Mouse (Mus musculus) stomach, embryonic 14.5 days (tissue): ENCODE measurements around the gene Rsph6a. TPM values are rescaled to one million over a fixed set of nuclear protein-coding genes. Genes with fewer than 3 reads are reported as not detected.
"Not testable (repeated sequence)": the region's sequence is repeated elsewhere in the genome, so short reads cannot be mapped to it uniquely, and the experiment has no call there.

Source experiments
- ATAC-seq: fragments of 200-750 bp; cut with Nextera tagmentation; 2 replicates; pipeline ENCODE4 v1.8.0; 2017; ENCODE audit warnings: low read depth, moderate TSS enrichment; ENCODE audit not compliant: insufficient number of reproducible peaks, insufficient read depth, low FRiP score
- H3K27ac ChIP-seq: fragments of 300-500 bp; sonication (generic); 2 replicates; pipeline ENCODE4 v1.5.1; 2014; ENCODE audit warnings: mild to moderate bottlenecking, low read length, moderate library complexity, mixed read lengths
- H3K27me3 ChIP-seq: fragments of 300-500 bp; sonication (generic); 2 replicates; pipeline ENCODE4 v1.6.1; 2014; ENCODE audit warnings: low read length, control low read depth, mixed read lengths; ENCODE audit not compliant: control insufficient read depth, insufficient read depth
- H3K36me3 ChIP-seq: fragments of 300-500 bp; sonication (generic); 2 replicates; pipeline ENCODE4 v1.6.1; 2014; ENCODE audit warnings: mild to moderate bottlenecking, control low read depth, low read length, moderate library complexity, mixed read lengths; ENCODE audit not compliant: control insufficient read depth, insufficient read depth
- H3K4me1 ChIP-seq: fragments of 300-500 bp; sonication (generic); 2 replicates; pipeline ENCODE4 v1.6.1; 2014; ENCODE audit warnings: low read length, control low read depth, mixed read lengths; ENCODE audit not compliant: control insufficient read depth, insufficient read depth
- H3K4me2 ChIP-seq: fragments of 300-500 bp; sonication (generic); replicated peaks from 2 replicates; pipeline ENCODE4 v1.6.1; 2014; ENCODE audit warnings: low read depth, low read length, control low read depth
- H3K4me3 ChIP-seq: fragments of 300-500 bp; sonication (generic); 2 replicates; pipeline ENCODE4 v1.5.1; 2014; ENCODE audit warnings: low read depth, low read length, control low read depth
- H3K9ac ChIP-seq: fragments of 300-500 bp; sonication (generic); replicated peaks from 2 replicates; pipeline ENCODE4 v1.6.1; 2014; ENCODE audit warnings: low read depth, mild to moderate bottlenecking, control low read depth, low read length, moderate library complexity, mixed read lengths
- H3K9me3 ChIP-seq: fragments of 300-500 bp; sonication (generic); 2 replicates; pipeline ENCODE4 v1.6.1; 2016; ENCODE audit warnings: low read depth, low read length, control low read depth; ENCODE audit not compliant: control insufficient read depth
- WGBS: fragments of 180-500 bp; shearing (Covaris S2); extraction: QIAGEN DNeasy Blood & Tissue Kit; methylation state at CpG from one replicate; pipeline ENCODE4 v1.1.7; 2014; 5-methylcytosine and 5-hydroxymethylcytosine counted together
- polyA plus RNA-seq: library from polyadenylated mRNA; unstranded; fragments of >200 nt; fragmentation: Nextera tagmentation; extraction: Ambion mirVana; gene quantifications from 2 replicates; pipeline ENCODE4 v1.2.1, GENCODE M21; 2014

The Rsph6a gene
- polyA plus RNA-seq, 1 experiment from 2014 or later, result not detected

DNA sequence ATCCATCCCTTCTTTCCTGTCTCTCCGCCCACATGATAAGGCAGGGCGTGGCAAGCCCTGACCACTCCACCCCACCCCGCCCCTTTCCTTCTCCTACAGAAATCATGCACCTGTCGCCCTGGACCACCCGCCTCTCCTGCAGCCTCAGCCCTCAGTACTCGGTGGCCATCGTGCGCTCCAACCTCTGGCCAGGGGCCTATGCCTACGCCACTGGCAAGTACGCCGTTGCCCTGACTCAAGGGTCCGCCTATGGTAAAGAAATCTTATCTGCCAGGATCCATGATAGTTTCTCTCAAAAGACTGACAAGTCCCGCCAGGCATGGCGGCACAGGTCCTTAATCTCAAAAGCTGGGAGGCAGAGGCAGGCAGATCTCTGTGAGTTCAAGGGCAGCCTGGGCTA, 13.4 kb downstream of the Rsph6a start:
- WGBS, result 59% methylated on average over 14 of the region's 14 CpGs
- ATAC-seq, result no peak
- H3K9ac ChIP-seq, result no peak overlapping the region

GRCm38 (mm10) chr7:19068707-19069106, 14.2 kb downstream of the Rsph6a start:
- 5% methylated on average over 2 of the region's 2 CpGs for WGBS
- Histone ChIP-seq H3K9ac (no peak overlapping the region), H3K4me2 (no peak overlapping the region), H3K4me1 (no peaks in the 10 kb centered on the region), H3K4me3 (no peak overlapping the region), H3K36me3 (no peaks in the 10 kb centered on the region), H3K9me3 (no peaks in the 10 kb centered on the region), H3K27ac (no peak overlapping the region), H3K27me3 (peaks cover 20% of the 10 kb centered on the region; the same call in 1 of the 2 replicates)
- no peak for ATAC-seq

More for the DNA sequence above, 13.4 kb downstream of the Rsph6a start:
- Histone ChIP-seq H3K4me3 (no peak overlapping the region), H3K9me3 (no peaks in the 10 kb centered on the region), H3K4me1 (no peaks in the 10 kb centered on the region), H3K27me3 (peaks cover 20% of the 10 kb centered on the region; the same call in 1 of the 2 replicates), H3K36me3 (no peaks in the 10 kb centered on the region), H3K27ac (no peak overlapping the region), H3K4me2 (no peak overlapping the region)

DNA sequence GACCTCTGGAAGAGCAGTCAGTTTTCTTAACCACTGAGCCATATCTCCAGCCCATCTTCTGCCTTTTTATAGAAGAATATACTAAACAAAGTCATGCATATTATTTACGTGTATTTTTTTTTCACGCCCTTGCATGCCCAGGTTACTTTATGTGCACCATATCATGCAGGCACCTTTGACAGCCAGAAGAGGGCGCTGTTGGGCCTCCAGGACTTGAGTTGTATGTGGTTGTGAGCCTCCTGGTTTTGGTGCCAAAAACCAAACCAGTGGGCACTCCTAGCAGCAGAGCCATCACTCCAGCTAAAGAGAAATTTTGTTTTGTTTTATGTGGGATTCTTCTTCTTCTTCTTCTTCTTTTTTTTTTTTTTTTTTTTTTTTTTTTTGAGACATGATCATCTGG, 15.0 kb downstream of the Rsph6a start:
- Histone ChIP-seq H3K27me3 (peaks cover 20% of the 10 kb centered on the region; the same call in 1 of the 2 replicates), H3K4me1 (no peaks in the 10 kb centered on the region), H3K9ac (no peak overlapping the region), H3K27ac (no peak overlapping the region), H3K9me3 (no peaks in the 10 kb centered on the region), H3K4me2 (no peak overlapping the region), H3K36me3 (no peaks in the 10 kb centered on the region), H3K4me3 (no peak overlapping the region)
- no peak for ATAC-seq
- 48% methylated on average over 3 of the region's 3 CpGs for WGBS

DNA sequence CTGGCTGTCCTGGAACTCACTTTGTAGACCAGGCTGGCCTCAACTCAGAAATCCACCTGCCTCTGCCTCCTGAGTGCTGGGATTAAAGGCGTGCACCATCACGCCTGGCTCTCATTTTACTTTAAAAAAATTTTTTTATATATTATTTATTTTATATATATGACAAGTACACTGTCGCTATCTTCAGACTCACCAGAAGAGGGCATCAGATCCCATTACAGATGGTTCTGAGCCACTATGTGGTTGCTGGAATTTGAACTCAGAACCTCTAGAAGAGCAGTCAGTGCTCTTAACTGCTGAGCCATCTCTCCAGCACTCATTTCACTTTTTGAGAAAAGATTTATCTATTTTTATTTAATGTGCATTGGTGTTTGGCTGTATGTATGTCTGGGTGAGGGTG, 16.5 kb downstream of the Rsph6a start:
- H3K36me3 ChIP-seq, ATAC-seq, H3K4me1 ChIP-seq, H3K27ac ChIP-seq, H3K9me3 ChIP-seq, H3K27me3 ChIP-seq, H3K9ac ChIP-seq, H3K4me2 ChIP-seq, H3K4me3 ChIP-seq: not testable (repeated sequence)
- 48% methylated on average over 3 of the region's 3 CpGs for WGBS

- no peak overlapping the region for H3K4me3 ChIP-seq
- H3K36me3 ChIP-seq, result peaks cover 7% of the 10 kb centered on the region; the same call in 1 of the 2 replicates
- no peaks in the 10 kb centered on the region for H3K9me3 ChIP-seq
- no peak overlapping the region for H3K27ac ChIP-seq
- no peak for ATAC-seq
- no peaks in the 10 kb centered on the region for H3K27me3 ChIP-seq
- H3K4me2 ChIP-seq, result no peak overlapping the region
- 83% methylated on average over 9 of the region's 9 CpGs for WGBS
- H3K4me1 ChIP-seq, result peaks cover 18% of the 10 kb centered on the region
- no peak overlapping the region for H3K9ac ChIP-seq
Measured at GRCm38 (mm10) chr7:19073504-19073903, 19.0 kb downstream of the Rsph6a start.

DNA sequence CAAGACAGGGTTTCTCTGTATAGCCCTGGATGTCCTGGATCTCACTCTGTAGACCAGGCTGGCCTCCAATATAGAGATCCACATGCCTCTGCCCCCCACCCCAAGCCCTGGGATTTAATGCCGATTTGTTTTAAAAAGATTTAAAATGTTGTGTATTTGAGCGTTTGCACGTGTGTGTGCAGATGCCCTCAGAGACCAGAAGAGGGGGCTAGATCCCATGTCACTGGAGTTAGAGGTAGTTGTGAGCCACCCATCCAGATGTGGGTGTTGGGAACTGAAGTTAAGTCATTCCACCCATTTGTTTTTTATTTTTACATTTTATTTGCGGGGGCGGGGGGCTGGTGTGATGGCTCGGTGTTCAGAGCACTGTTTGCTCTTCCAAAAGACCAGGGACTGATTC, 20.0 kb downstream of the Rsph6a start:
- H3K4me1 ChIP-seq, result peaks cover 18% of the 10 kb centered on the region

GRCm38 (mm10) chr7:19075231-19075630, 20.7 kb downstream of the Rsph6a start:
- Histone ChIP-seq H3K27ac (no peak overlapping the region), H3K9me3 (no peaks in the 10 kb centered on the region), H3K27me3 (no peaks in the 10 kb centered on the region), H3K4me2 (peak overlapping the region; percentile 42), H3K36me3 (peaks cover 24% of the 10 kb centered on the region), H3K4me3 (peak overlapping the region; percentile 98), H3K4me1 (peaks cover 18% of the 10 kb centered on the region), H3K9ac (no peak overlapping the region)
- WGBS, result 58% methylated on average over 5 of the region's 5 CpGs
- 0 out of 2 replicates have a peak, but pooled peaks have one; percentile 0 for ATAC-seq

More for the DNA sequence above, 20.0 kb downstream of the Rsph6a start:
- H3K9me3 ChIP-seq, result no peaks in the 10 kb centered on the region
- H3K36me3 ChIP-seq, result peaks cover 17% of the 10 kb centered on the region
- no peak overlapping the region for H3K4me2 ChIP-seq
- H3K9ac ChIP-seq, result no peak overlapping the region
- no peak overlapping the region for H3K27ac ChIP-seq
- no peaks in the 10 kb centered on the region for H3K27me3 ChIP-seq
- 94% methylated on average over 6 of the region's 6 CpGs for WGBS
- no peak overlapping the region for H3K4me3 ChIP-seq
- no peak for ATAC-seq

DNA sequence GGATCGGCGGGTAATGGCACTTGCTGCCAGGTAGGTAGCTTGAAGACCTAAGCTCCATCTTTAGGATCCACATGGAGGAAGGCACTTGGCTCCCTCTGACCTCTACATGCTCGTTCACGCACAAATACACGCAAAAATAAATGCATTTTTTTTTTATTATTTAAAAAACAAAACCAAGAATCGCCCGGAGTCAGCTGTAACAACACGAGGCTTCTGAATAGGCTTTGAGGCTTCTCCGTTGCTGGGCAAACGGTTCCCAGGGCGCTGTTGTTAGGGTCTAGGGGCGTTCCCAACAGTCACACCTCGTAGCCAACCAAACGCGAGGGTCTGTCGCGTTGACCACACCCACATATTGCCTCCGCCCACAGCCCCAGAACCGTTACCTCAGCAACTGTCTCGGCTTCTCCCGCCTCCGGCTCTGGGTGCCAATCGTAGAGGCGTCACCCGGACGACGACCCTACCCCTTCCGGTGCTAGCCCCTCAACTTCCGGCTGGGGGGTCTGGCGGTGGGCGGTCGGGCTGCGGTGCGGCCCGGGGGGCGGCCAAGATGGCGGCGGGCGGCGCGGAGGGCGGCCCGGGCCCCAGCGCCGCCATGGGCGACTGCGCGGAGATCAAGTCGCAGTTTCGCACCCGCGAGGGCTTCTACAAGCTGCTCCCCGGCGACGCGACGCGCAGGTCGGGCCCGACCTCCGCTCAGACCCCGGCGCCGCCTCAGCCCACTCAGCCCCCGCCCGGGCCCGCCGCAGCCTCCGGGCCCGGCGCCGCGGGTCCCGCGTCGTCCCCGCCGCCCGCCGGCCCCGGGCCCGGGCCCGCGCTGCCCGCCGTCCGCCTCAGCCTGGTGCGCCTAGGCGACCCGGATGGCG, 21.5 kb downstream of the Rsph6a start, which contains the start of gene Dmwd:
Gene Dmwd, plus strand, starts transcription at position 505 of the 863 bp plus-strand sequence.
- Histone ChIP-seq H3K36me3 (peaks cover 31% of the 10 kb centered on the region), H3K9me3 (no peaks in the 10 kb centered on the region), H3K4me1 (peaks cover 18% of the 10 kb centered on the region), H3K27me3 (no peaks in the 10 kb centered on the region), H3K4me2 (peak within 1 kb of the TSS; percentile 88), H3K4me3 (peak within 1 kb of the TSS; percentile 98), H3K9ac (peak within 1 kb of the TSS; percentile 96), H3K27ac (peak within 1 kb of the TSS; percentile 76)
- ATAC-seq, result peak; percentile 98
- under 1% methylated on average over 89 of the region's 91 CpGs for WGBS
